ENCODE assay signal across 16 mouse cellular contexts in genomic region chr3:50675769-50676168, GRCm38 (mm10).
"Had no signal": no experiment of that assay in that cellular context is flagged by ENCODE, and none has a peak within 500 bp of the region (broad histone marks: within the 10 kb centered on the region; RNA-seq: fewer than 3 reads in every experiment).

No protein-coding gene starts in this region.

- H3K27ac ChIP-seq: limb, embryonic 12.5 days; liver, embryonic 13.5 days; lung, embryonic 15.5 days; macrophage had no signal

- H3K27me3 ChIP-seq: limb, embryonic 12.5 days; liver, embryonic 13.5 days; lung, embryonic 15.5 days; megakaryocyte, embryonic 14.5 days had no signal

- H3K9me3 ChIP-seq: limb, embryonic 12.5 days; liver, embryonic 13.5 days; lung, embryonic 15.5 days; megakaryocyte, embryonic 14.5 days had no signal

- H3K9ac ChIP-seq: limb, embryonic 12.5 days; liver, embryonic 13.5 days; liver, postnatal 0 days; lung, embryonic 15.5 days had no signal

- ATAC-seq: hindbrain, embryonic 16.5 days; liver, postnatal 0 days had no signal

- H3K36me3 ChIP-seq: limb, embryonic 12.5 days; liver, embryonic 13.5 days; lung, embryonic 15.5 days had no signal

- H3K4me3 ChIP-seq: limb, embryonic 12.5 days; liver, embryonic 13.5 days; lung, embryonic 15.5 days; megakaryocyte, embryonic 14.5 days had no signal

- DNase-seq: kidney, adult 8-10 months; kidney, postnatal 25 days; layer of hippocampus, adult 9-11 months; layer of hippocampus, postnatal 36 days; liver; liver, embryonic 13.5 days; liver, postnatal 0 days; lung, postnatal 14 days; right cerebral cortex, adult 18-20 months; right cerebral cortex, postnatal 25 days had no signal

- H3K4me1 ChIP-seq: liver, embryonic 13.5 days; lung, embryonic 15.5 days; megakaryocyte, embryonic 14.5 days had no signal

- H3K4me2 ChIP-seq: limb, embryonic 12.5 days; liver, embryonic 13.5 days; lung, embryonic 15.5 days; midbrain, embryonic 11.5 days had no signal
